Mouse (Mus musculus): Measurements from ENCODE around the gene Kcnk12. TPM values are rescaled to one million over a fixed set of nuclear protein-coding genes. Genes with fewer than 3 reads are reported as not detected.

Gene Kcnk12
- total and polyA plus RNA-seq, 2 experiments, result 0.07 TPM; not detected in 1

GRCm38 (mm10) chr17:87791517-87792098, 6.2 kb downstream of the Kcnk12 start:
- Histone ChIP-seq H3K4me3 (ENCODE audit: insufficient read depth, low read depth, low read length) (no peak overlapping the region), H3K79me2 (ENCODE audit: control insufficient read depth, insufficient read depth, low read length) (no peaks in the 10 kb centered on the region), H3K9ac (ENCODE audit: low read depth, low read length) (no peak overlapping the region), H3K36me3 (ENCODE audit: control insufficient read depth, insufficient read depth, low read length) (no peaks in the 10 kb centered on the region), H3K4me1 (ENCODE audit: control insufficient read depth, insufficient read depth, low read length) (no peaks in the 10 kb centered on the region), H3K27me3 (ENCODE audit: control insufficient read depth, insufficient read depth, low read length) (no peaks in the 10 kb centered on the region; the same call in 1 of the 2 replicates), H3K27ac (replicated peaks; ENCODE audit: insufficient read depth, low read depth, low read length) (no peak overlapping the region)
- no peak for DNase-seq (ENCODE audit: extremely low read depth, low read depth, low spot score)
- 72% methylated on average over 7 of the region's 7 CpGs for WGBS
- TF ChIP-seq CTCF (IDR thresholded peaks at IDR 0.05; ENCODE audit: low read depth, low read length), result no peak

GRCm38 (mm10) chr17:87790661-87791060, 7.1 kb downstream of the Kcnk12 start:
- no peaks in the 10 kb centered on the region for H3K36me3 ChIP-seq (ENCODE audit: control insufficient read depth, insufficient read depth, low read length)
- H3K4me3 ChIP-seq (ENCODE audit: insufficient read depth, low read depth, low read length), result no peak overlapping the region
- DNase-seq (ENCODE audit: extremely low read depth, low read depth, low spot score), result no peak
- no peaks in the 10 kb centered on the region for H3K4me1 ChIP-seq (ENCODE audit: control insufficient read depth, insufficient read depth, low read length)
- H3K27me3 ChIP-seq (ENCODE audit: control insufficient read depth, insufficient read depth, low read length), result no peaks in the 10 kb centered on the region
- no peak overlapping the region for H3K27ac ChIP-seq (replicated peaks; ENCODE audit: insufficient read depth, low read depth, low read length)
- no peak overlapping the region for H3K9ac ChIP-seq (ENCODE audit: low read depth, low read length)
- H3K79me2 ChIP-seq (ENCODE audit: control insufficient read depth, insufficient read depth, low read length), result no peaks in the 10 kb centered on the region
- TF ChIP-seq CTCF (IDR thresholded peaks at IDR 0.05; ENCODE audit: low read depth, low read length) (no peak), POLR2A (IDR thresholded peaks at IDR 0.05; ENCODE audit: extremely low read depth, insufficient read depth, low read length) (no peak)
- WGBS, result 83% methylated on average over 5 of the region's 5 CpGs

- Histone ChIP-seq H3K9ac (ENCODE audit: low read depth, low read length) (no peak overlapping the region), H3K36me3 (ENCODE audit: control insufficient read depth, insufficient read depth, low read length) (no peaks in the 10 kb centered on the region), H3K27ac (replicated peaks; ENCODE audit: insufficient read depth, low read depth, low read length) (no peak overlapping the region), H3K79me2 (ENCODE audit: control insufficient read depth, insufficient read depth, low read length) (no peaks in the 10 kb centered on the region), H3K4me3 (ENCODE audit: insufficient read depth, low read depth, low read length) (no peak overlapping the region), H3K4me1 (ENCODE audit: control insufficient read depth, insufficient read depth, low read length) (no peaks in the 10 kb centered on the region), H3K27me3 (ENCODE audit: control insufficient read depth, insufficient read depth, low read length) (no peaks in the 10 kb centered on the region; the same call in 1 of the 2 replicates)
- no peak for DNase-seq (ENCODE audit: extremely low read depth, low read depth, low spot score)
- TF ChIP-seq CTCF (IDR thresholded peaks at IDR 0.05; ENCODE audit: low read depth, low read length), result no peak
- TF ChIP-seq POLR2A (IDR thresholded peaks at IDR 0.05; ENCODE audit: extremely low read depth, insufficient read depth, low read length), result no peak
- 75% methylated on average over 6 of the region's 6 CpGs for WGBS
These were observed 9.6 kb downstream of the Kcnk12 start for GRCm38 (mm10) chr17:87788216-87788615.

- DNase-seq (ENCODE audit: extremely low read depth, low read depth, low spot score), result no peak
- Histone ChIP-seq H3K4me3 (ENCODE audit: insufficient read depth, low read depth, low read length) (no peak overlapping the region), H3K36me3 (ENCODE audit: control insufficient read depth, insufficient read depth, low read length) (no peaks in the 10 kb centered on the region), H3K4me1 (ENCODE audit: control insufficient read depth, insufficient read depth, low read length) (no peaks in the 10 kb centered on the region), H3K27ac (replicated peaks; ENCODE audit: insufficient read depth, low read depth, low read length) (no peak overlapping the region), H3K79me2 (ENCODE audit: control insufficient read depth, insufficient read depth, low read length) (no peaks in the 10 kb centered on the region), H3K9ac (ENCODE audit: low read depth, low read length) (no peak overlapping the region), H3K27me3 (ENCODE audit: control insufficient read depth, insufficient read depth, low read length) (no peaks in the 10 kb centered on the region; the same call in 1 of the 2 replicates)
- TF ChIP-seq CTCF (IDR thresholded peaks at IDR 0.05; ENCODE audit: low read depth, low read length) (no peak), POLR2A (IDR thresholded peaks at IDR 0.05; ENCODE audit: extremely low read depth, insufficient read depth, low read length) (no peak)
- 86% methylated on average over 4 of the region's 4 CpGs for WGBS
These were observed 10.1 kb downstream of the Kcnk12 start for GRCm38 (mm10) chr17:87787711-87788110.

- 93% methylated on average over 15 of the region's 15 CpGs for WGBS
These were observed 12.1 kb downstream of the Kcnk12 start for GRCm38 (mm10) chr17:87785721-87786120.

DNA sequence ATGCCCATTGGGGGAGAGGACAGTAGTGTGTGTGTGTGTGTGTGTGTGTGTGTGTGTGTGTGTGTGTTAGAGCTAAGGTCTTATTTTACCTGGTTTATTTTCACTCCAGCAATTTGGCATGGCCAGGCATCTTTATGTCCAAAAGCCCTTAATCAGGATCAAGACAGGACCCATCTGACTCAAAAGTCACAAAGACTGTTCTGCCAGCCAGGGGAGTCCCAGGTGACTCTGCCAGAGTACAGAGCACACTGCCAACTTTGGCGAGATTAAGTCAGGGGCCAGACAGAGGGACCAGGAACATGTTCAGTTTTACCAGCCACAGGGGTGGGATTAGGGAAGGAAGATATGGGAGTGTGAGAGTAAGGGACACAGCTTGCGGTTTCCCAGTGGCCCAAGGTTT, 12.9 kb downstream of the Kcnk12 start:
- WGBS, result 86% methylated on average over 2 of the region's 2 CpGs
- Histone ChIP-seq H3K79me2 (ENCODE audit: control insufficient read depth, insufficient read depth, low read length) (no peaks in the 10 kb centered on the region), H3K36me3 (ENCODE audit: control insufficient read depth, insufficient read depth, low read length) (no peaks in the 10 kb centered on the region), H3K4me1 (ENCODE audit: control insufficient read depth, insufficient read depth, low read length) (no peaks in the 10 kb centered on the region), H3K27me3 (ENCODE audit: control insufficient read depth, insufficient read depth, low read length) (no peaks in the 10 kb centered on the region; the same call in 1 of the 2 replicates), H3K4me3 (ENCODE audit: insufficient read depth, low read depth, low read length) (no peak overlapping the region), H3K9ac (ENCODE audit: low read depth, low read length) (no peak overlapping the region), H3K27ac (replicated peaks; ENCODE audit: insufficient read depth, low read depth, low read length) (no peak overlapping the region)
- DNase-seq (ENCODE audit: extremely low read depth, low read depth, low spot score), result no peak
- TF ChIP-seq POLR2A (IDR thresholded peaks at IDR 0.05; ENCODE audit: extremely low read depth, insufficient read depth, low read length) (no peak), CTCF (IDR thresholded peaks at IDR 0.05; ENCODE audit: low read depth, low read length) (no peak)

More at GRCm38 (mm10) chr17:87785721-87786120, 12.1 kb downstream of the Kcnk12 start:
- Histone ChIP-seq H3K27ac (replicated peaks; ENCODE audit: insufficient read depth, low read depth, low read length) (no peak overlapping the region), H3K36me3 (ENCODE audit: control insufficient read depth, insufficient read depth, low read length) (no peaks in the 10 kb centered on the region), H3K27me3 (ENCODE audit: control insufficient read depth, insufficient read depth, low read length) (no peaks in the 10 kb centered on the region; the same call in 1 of the 2 replicates), H3K9ac (ENCODE audit: low read depth, low read length) (no peak overlapping the region), H3K4me1 (ENCODE audit: control insufficient read depth, insufficient read depth, low read length) (no peaks in the 10 kb centered on the region), H3K79me2 (ENCODE audit: control insufficient read depth, insufficient read depth, low read length) (no peaks in the 10 kb centered on the region), H3K4me3 (ENCODE audit: insufficient read depth, low read depth, low read length) (no peak overlapping the region)
- DNase-seq (ENCODE audit: extremely low read depth, low read depth, low spot score), result no peak
- TF ChIP-seq POLR2A (IDR thresholded peaks at IDR 0.05; ENCODE audit: extremely low read depth, insufficient read depth, low read length) (no peak), CTCF (IDR thresholded peaks at IDR 0.05; ENCODE audit: low read depth, low read length) (no peak)
